Comparison of ENCODE assay signal across 9 mouse cellular contexts in genomic region chr10:120111691-120112319, GRCm38 (mm10). TPM values are rescaled to one million over a fixed set of nuclear protein-coding genes. Genes with fewer than 3 reads are reported as not detected.
DNase-seq lines count a peak whose midpoint lies in the region; ATAC-seq and TF ChIP-seq lines count a peak whose summit lies in the region.
"Had no signal": no experiment of that assay in that cellular context is flagged by ENCODE, and none has a peak within 500 bp of the region (broad histone marks: within the 10 kb centered on the region; RNA-seq: fewer than 3 reads in every experiment).

No protein-coding gene starts in this region.

- no peaks in the 10 kb centered on the region for H3K9me3 ChIP-seq in lung, embryonic 16.5 days (ENCODE audit: control insufficient read depth, low read length)
- H3K9me3 ChIP-seq in embryonic facial prominence, embryonic 14.5 days (ENCODE audit: control insufficient read depth, low read length): no peaks in the 10 kb centered on the region
- H3K9me3 ChIP-seq in limb, embryonic 14.5 days (ENCODE audit: control insufficient read depth, low read length): no peaks in the 10 kb centered on the region
- H3K9me3 ChIP-seq in stomach, embryonic 14.5 days (ENCODE audit: control insufficient read depth, low read depth, low read length): no peaks in the 10 kb centered on the region

- peak overlapping the region; percentile 58 for H3K4me3 ChIP-seq in lung, embryonic 16.5 days (ENCODE audit: low read length)
- peak overlapping the region; percentile 71 for H3K4me3 ChIP-seq in embryonic facial prominence, embryonic 14.5 days (ENCODE audit: low read depth, low read length)
- H3K4me3 ChIP-seq in limb, embryonic 14.5 days (replicated peaks; ENCODE audit: low read length): peak overlapping the region; percentile 79
- peak overlapping the region; percentile 62; the same call in 1 of the 2 replicates for H3K4me3 ChIP-seq in stomach, embryonic 14.5 days (ENCODE audit: low read depth, low read length)

- peak overlapping the region; percentile 79 for H3K4me2 ChIP-seq in lung, embryonic 16.5 days (ENCODE audit: low read depth, low read length)
- peak overlapping the region; percentile 70 for H3K4me2 ChIP-seq in embryonic facial prominence, embryonic 14.5 days (ENCODE audit: low read depth, low read length)
- peak overlapping the region; percentile 60 for H3K4me2 ChIP-seq in limb, embryonic 14.5 days (replicated peaks; ENCODE audit: low read depth, low read length, severe bottlenecking)
- peak overlapping the region; percentile 64 for H3K4me2 ChIP-seq in stomach, embryonic 14.5 days (replicated peaks; ENCODE audit: low read depth, low read length)

- no peaks in the 10 kb centered on the region for H3K27me3 ChIP-seq in lung, embryonic 16.5 days (ENCODE audit: control insufficient read depth, insufficient read depth, low read depth, low read length)
- no peaks in the 10 kb centered on the region for H3K27me3 ChIP-seq in embryonic facial prominence, embryonic 14.5 days (replicated peaks; ENCODE audit: control insufficient read depth, insufficient read depth, low read length)
- H3K27me3 ChIP-seq in limb, embryonic 14.5 days (ENCODE audit: control insufficient read depth, insufficient read depth, low read length): no peaks in the 10 kb centered on the region
- no peaks in the 10 kb centered on the region for H3K27me3 ChIP-seq in stomach, embryonic 14.5 days (ENCODE audit: control insufficient read depth, insufficient read depth, low read length)

- 0 out of 2 replicates have a peak, but pooled peaks cover 2% of the 10 kb centered on the region for H3K36me3 ChIP-seq in lung, embryonic 16.5 days (ENCODE audit: control insufficient read depth, insufficient read depth, low read length)
- 0 out of 2 replicates have a peak, but pooled peaks cover 5% of the 10 kb centered on the region for H3K36me3 ChIP-seq in embryonic facial prominence, embryonic 14.5 days (ENCODE audit: control insufficient read depth, insufficient read depth, low read length)
- peaks cover 9% of the 10 kb centered on the region; the same call in 1 of the 2 replicates for H3K36me3 ChIP-seq in limb, embryonic 14.5 days (ENCODE audit: control insufficient read depth, insufficient read depth, low read length)
- no peaks in the 10 kb centered on the region for H3K36me3 ChIP-seq in stomach, embryonic 14.5 days (ENCODE audit: control insufficient read depth, insufficient read depth, low read length)

- H3K4me1 ChIP-seq in lung, embryonic 16.5 days (replicated peaks; ENCODE audit: control insufficient read depth, insufficient read depth, low read length): peaks cover 3% of the 10 kb centered on the region; the same call in 1 of the 2 replicates
- peaks cover 4% of the 10 kb centered on the region; the same call in 1 of the 2 replicates for H3K4me1 ChIP-seq in embryonic facial prominence, embryonic 14.5 days (ENCODE audit: control insufficient read depth, insufficient read depth, low read length)
- peaks cover 4% of the 10 kb centered on the region; the same call in 1 of the 2 replicates for H3K4me1 ChIP-seq in limb, embryonic 14.5 days (ENCODE audit: control insufficient read depth, insufficient read depth, low read length)
- H3K4me1 ChIP-seq in stomach, embryonic 14.5 days (ENCODE audit: control insufficient read depth, insufficient read depth, low read length): no peaks in the 10 kb centered on the region

- WGBS in lung, embryonic 16.5 days: 76% methylated on average over 3 of the region's 3 CpGs
- WGBS in embryonic facial prominence, embryonic 14.5 days: 70% methylated on average over 3 of the region's 3 CpGs
- WGBS in limb, embryonic 14.5 days: 80% methylated on average over 3 of the region's 3 CpGs
- 79% methylated on average over 3 of the region's 3 CpGs for WGBS in stomach, embryonic 14.5 days

- H3K27ac ChIP-seq in lung, embryonic 16.5 days (ENCODE audit: low read length): no peak overlapping the region
- peak overlapping the region; percentile 83; the same call in 1 of the 2 replicates for H3K27ac ChIP-seq in embryonic facial prominence, embryonic 14.5 days (replicated peaks; ENCODE audit: low read depth, low read length)
- H3K27ac ChIP-seq in limb, embryonic 14.5 days (replicated peaks; ENCODE audit: low read depth, low read length): no peak overlapping the region
- H3K27ac ChIP-seq in stomach, embryonic 14.5 days (ENCODE audit: low read length): no peak overlapping the region

- peak overlapping the region; percentile 63 for H3K9ac ChIP-seq in lung, embryonic 16.5 days (ENCODE audit: low read length)
- H3K9ac ChIP-seq in embryonic facial prominence, embryonic 14.5 days (ENCODE audit: low read depth, low read length): peak overlapping the region; percentile 75; the same call in 1 of the 2 replicates
- H3K9ac ChIP-seq in limb, embryonic 14.5 days (ENCODE audit: low read depth, low read length, severe bottlenecking): peak overlapping the region; percentile 68
- H3K9ac ChIP-seq in stomach, embryonic 14.5 days (replicated peaks; ENCODE audit: low read depth, low read length): no peak overlapping the region

- no peak for TF ChIP-seq POLR2A in limb, embryonic 14.5 days (IDR thresholded peaks at IDR 0.05; ENCODE audit: borderline replicate concordance, extremely low read depth, insufficient read depth, insufficient read length)

- no peak for DNase-seq in lung, postnatal 36 days
- DNase-seq in embryonic facial prominence, embryonic 14.5 days (ENCODE audit: low spot score): no peak
- DNase-seq in limb, embryonic 14.5 days (ENCODE audit: low spot score): no peak
- no peak for DNase-seq in cerebellum, adult 11-12 months
- DNase-seq in frontal cortex, postnatal 36 days (ENCODE audit: low spot score in 2 of 2): no peak
- DNase-seq in thymus, postnatal 36 days: no peak
- DNase-seq: cerebellum, postnatal 25 days had no signal

- ATAC-seq in lung, embryonic 16.5 days (ENCODE audit: low read depth): no peak
- no peak for ATAC-seq in embryonic facial prominence, embryonic 14.5 days (ENCODE audit: low read depth)
- no peak for ATAC-seq in limb, embryonic 14.5 days (ENCODE audit: low FRiP score, low read depth)
- no peak for ATAC-seq in stomach, embryonic 14.5 days (ENCODE audit: insufficient number of reproducible peaks, insufficient read depth, low FRiP score, low read depth)

RNA-seq across cellular contexts. Expression of gene Helb, which starts 1.0 kb away (rescaled TPM):
- 6.1 TPM in 2 replicates for polyA plus RNA-seq in lung, embryonic 16.5 days (2015; fragmentation: Nextera tagmentation; extraction: Ambion mirVana)
- 6.6 and 8.0 TPM in 2 replicates for polyA plus RNA-seq in embryonic facial prominence, embryonic 14.5 days (2014; fragmentation: Nextera tagmentation; extraction: Ambion mirVana)
- 10.6 and 11.0 TPM in 2 replicates for polyA plus RNA-seq in limb, embryonic 14.5 days (2012; rRNA removed)
- 6.1 and 6.8 TPM in 2 replicates for polyA plus RNA-seq in limb, embryonic 14.5 days (2014; fragmentation: Nextera tagmentation; extraction: Ambion mirVana)
- polyA plus RNA-seq in stomach, embryonic 14.5 days (2014; fragmentation: Nextera tagmentation; extraction: Ambion mirVana): 5.0 and 7.1 TPM in 2 replicates
